ENCODE assay signal across 8 mouse cellular contexts in genomic region chr19:3905261-3905969, GRCm38 (mm10). TPM values are rescaled to one million over a fixed set of nuclear protein-coding genes. Genes with fewer than 3 reads are reported as not detected.
DNase-seq lines count a peak whose midpoint lies in the region; ATAC-seq and TF ChIP-seq lines count a peak whose summit lies in the region.

No protein-coding gene starts in this region.

- peak overlapping the region; percentile 62 for H3K4me3 ChIP-seq in intestine, postnatal 0 days (ENCODE audit: low read depth, low read length)
- H3K4me3 ChIP-seq in lung, embryonic 14.5 days (ENCODE audit: low read depth, low read length) = peak overlapping the region; percentile 55

- TF ChIP-seq CTCF in intestine, postnatal 0 days (IDR thresholded peaks at IDR 0.05; ENCODE audit: low read depth) = no peak
- no peak for TF ChIP-seq CTCF in lung, embryonic 14.5 days (IDR thresholded peaks at IDR 0.05; ENCODE audit: low read depth)

- DNase-seq in urinary bladder, postnatal 14 days (ENCODE audit: low spot score) = peak; percentile 38
- DNase-seq in urinary bladder, postnatal 10 days (ENCODE audit: low spot score) = no peak
- DNase-seq in heart, adult 11 months = peak; percentile 98
- DNase-seq in lung, embryonic 14.5 days = peak; percentile 80
- DNase-seq in splenic B cell, adult 2 months (ENCODE audit: low read depth, low spot score) = peak; percentile 36
- no peak for DNase-seq in cerebellum, postnatal 36 days
- no peak for DNase-seq in left cerebral cortex, adult 8-10 months (ENCODE audit: low spot score in 2 of 2)

- peak overlapping the region; percentile 75 for H3K4me2 ChIP-seq in intestine, postnatal 0 days (replicated peaks; ENCODE audit: low read depth)
- H3K4me2 ChIP-seq in lung, embryonic 14.5 days = peak overlapping the region; percentile 92

- H3K27ac ChIP-seq in intestine, postnatal 0 days (ENCODE audit: low read depth, low read length) = peak overlapping the region; percentile 91
- peak overlapping the region; percentile 92 for H3K27ac ChIP-seq in lung, embryonic 14.5 days (ENCODE audit: low read depth)

- no peak for ATAC-seq in intestine, postnatal 0 days
- peak; percentile 13; the same call in 1 of the 2 replicates for ATAC-seq in lung, embryonic 14.5 days (ENCODE audit: insufficient read depth)

- 18% methylated on average over 6 of the region's 6 CpGs for WGBS in intestine, postnatal 0 days
- WGBS in lung, embryonic 14.5 days = 11% methylated on average over 6 of the region's 6 CpGs

- H3K9ac ChIP-seq in intestine, postnatal 0 days (ENCODE audit: low read depth, low read length) = peak overlapping the region; percentile 60
- peak overlapping the region; percentile 72 for H3K9ac ChIP-seq in lung, embryonic 14.5 days

- H3K9me3 ChIP-seq in intestine, postnatal 0 days (ENCODE audit: control insufficient read depth) = no peaks in the 10 kb centered on the region
- no peaks in the 10 kb centered on the region for H3K9me3 ChIP-seq in lung, embryonic 14.5 days (ENCODE audit: low read depth, low read length)

- peaks cover 13% of the 10 kb centered on the region; the same call in 1 of the 2 replicates for H3K4me1 ChIP-seq in intestine, postnatal 0 days (replicated peaks; ENCODE audit: control insufficient read depth, insufficient read depth, low read length)
- peaks cover 25% of the 10 kb centered on the region for H3K4me1 ChIP-seq in lung, embryonic 14.5 days (ENCODE audit: insufficient read depth)

- no peaks in the 10 kb centered on the region for H3K27me3 ChIP-seq in intestine, postnatal 0 days (replicated peaks; ENCODE audit: control insufficient read depth, insufficient read depth, low read length)
- no peaks in the 10 kb centered on the region for H3K27me3 ChIP-seq in lung, embryonic 14.5 days (ENCODE audit: insufficient read depth, low read length)
- no peaks in the 10 kb centered on the region for H3K27me3 ChIP-seq in splenic B cell, adult 2 months (ENCODE audit: control insufficient read depth, insufficient read depth, low read length, poor library complexity, severe bottlenecking)

- H3K36me3 ChIP-seq in intestine, postnatal 0 days (ENCODE audit: control insufficient read depth, insufficient read depth) = peaks cover 43% of the 10 kb centered on the region
- peaks cover 61% of the 10 kb centered on the region for H3K36me3 ChIP-seq in lung, embryonic 14.5 days (ENCODE audit: insufficient read depth)
- peaks cover 16% of the 10 kb centered on the region for H3K36me3 ChIP-seq in splenic B cell, adult 2 months (ENCODE audit: control insufficient read depth, insufficient read depth, low read length, poor library complexity, severe bottlenecking)

RNA-seq across cellular contexts. Expression of gene Tcirg1, which starts 1.5 kb away (rescaled TPM):
- polyA plus RNA-seq in intestine, postnatal 0 days (2015; fragmentation: Nextera tagmentation; extraction: Ambion mirVana) = 76.2 and 83.0 TPM in 2 replicates
- 31.7 and 36.0 TPM in 2 replicates for polyA plus RNA-seq in lung, embryonic 14.5 days (2014; fragmentation: Nextera tagmentation; extraction: Ambion mirVana)
- 10 to 100 TPM; 14.9 to 26.1 (median 21.5) TPM for total RNA-seq in left cerebral cortex, adult 8-10 months (2022)

RNA-seq across cellular contexts. Expression of gene Ndufs8, which starts 7.2 kb away (rescaled TPM):
- 303 and 317 TPM in 2 replicates for polyA plus RNA-seq in intestine, postnatal 0 days (2015; fragmentation: Nextera tagmentation; extraction: Ambion mirVana)
- polyA plus RNA-seq in lung, embryonic 14.5 days (2014; fragmentation: Nextera tagmentation; extraction: Ambion mirVana) = 326 and 335 TPM in 2 replicates
- total RNA-seq in left cerebral cortex, adult 8-10 months (2022) = 100 to 1,000 TPM; 136 to 159 (median 145) TPM

RNA-seq across cellular contexts. Expression of gene Aldh3b1, which starts 24.2 kb away (rescaled TPM):
- polyA plus RNA-seq in intestine, postnatal 0 days (2015; fragmentation: Nextera tagmentation; extraction: Ambion mirVana) = 16.1 and 17.4 TPM in 2 replicates
- polyA plus RNA-seq in lung, embryonic 14.5 days (2014; fragmentation: Nextera tagmentation; extraction: Ambion mirVana) = 3.0 and 3.6 TPM in 2 replicates
- 1 to 10 TPM; 3.4 to 5.5 (median 5.1) TPM for total RNA-seq in left cerebral cortex, adult 8-10 months (2022)

RNA-seq across cellular contexts. Expression of gene Unc93b1, which starts 29.6 kb away (rescaled TPM):
- polyA plus RNA-seq in intestine, postnatal 0 days (2015; fragmentation: Nextera tagmentation; extraction: Ambion mirVana) = 28.3 and 29.2 TPM in 2 replicates
- polyA plus RNA-seq in lung, embryonic 14.5 days (2014; fragmentation: Nextera tagmentation; extraction: Ambion mirVana) = 13.3 and 14.8 TPM in 2 replicates
- total RNA-seq in left cerebral cortex, adult 8-10 months (2022) = 10 to 100 TPM; 13.4 to 30.8 (median 20.0) TPM

RNA-seq across cellular contexts. Expression of gene Aldh3b3, which starts 53.0 kb away (rescaled TPM):
- not detected in 2 replicates for polyA plus RNA-seq in intestine, postnatal 0 days (2015; fragmentation: Nextera tagmentation; extraction: Ambion mirVana)
- not detected in 2 replicates for polyA plus RNA-seq in lung, embryonic 14.5 days (2014; fragmentation: Nextera tagmentation; extraction: Ambion mirVana)
- total RNA-seq in left cerebral cortex, adult 8-10 months (2022) = under 1 TPM in 2 of 4 experiments, not detected in 2; 0.44 to 0.50 TPM

Comparison
In these comparisons a context has a peak if more than half of its experiments do, and no peak if none do; other contexts are left out.
1. DNase-seq: peak in urinary bladder, postnatal 14 days (single experiment), heart, adult 11 months (single experiment), lung, embryonic 14.5 days (single experiment) and splenic B cell, adult 2 months (single experiment); none in urinary bladder, postnatal 10 days (single experiment), cerebellum, postnatal 36 days (0 of 2) and left cerebral cortex, adult 8-10 months (0 of 2).